Mouse (Mus musculus) CH12.LX (cell line): ENCODE data around the gene Tespa1. TPM values are rescaled to one million over a fixed set of nuclear protein-coding genes. Genes with fewer than 3 reads are reported as not detected.

Source experiments
- DNase-seq: peaks from one replicate; pipeline ENCODE4 v3.0.0-alpha.2; 2013; ENCODE audit errors: extremely low read depth
- H3K27ac ChIP-seq: 2 replicates; pipeline ENCODE4 v1.5.1; 2012; ENCODE audit warnings: low read depth, mild to moderate bottlenecking, control low read depth, moderate library complexity; ENCODE audit not compliant: insufficient read depth
- H3K27me3 ChIP-seq: replicated peaks from 2 replicates; pipeline ENCODE3; 2012; ENCODE audit warnings: inconsistent platforms
- H3K36me3 ChIP-seq, 2 experiments: replicated peaks in 1 of 2; 2 replicates each; pipeline versions ENCODE3 to v1.6.1; 2012; ENCODE audit warnings: inconsistent platforms in 1 of 2, low read length in 1 of 2, mild to moderate bottlenecking in 1 of 2, mixed read lengths in 1 of 2, moderate library complexity in 1 of 2; ENCODE audit not compliant: control insufficient read depth in 1 of 2, insufficient read depth in 1 of 2
- H3K4me1 ChIP-seq, 2 experiments: 2 replicates each; pipeline ENCODE4 v1.6.1; 2012; ENCODE audit warnings: inconsistent platforms in 1 of 2, moderate library complexity in 1 of 2; ENCODE audit not compliant: insufficient read depth in 2 of 2, control insufficient read depth in 1 of 2
- H3K4me2 ChIP-seq: 2 replicates; pipeline ENCODE4 v1.6.1; 2012; ENCODE audit warnings: low read depth, mild to moderate bottlenecking, control low read depth; ENCODE audit not compliant: poor library complexity, insufficient read depth, severe bottlenecking
- H3K4me3 ChIP-seq, 3 experiments: fragments of 150-350 bp in 1 of 3; sonication (generic) in 1 of 3; replicated peaks in 1 of 3; 2 replicates each; pipeline versions ENCODE3 to v1.5.1; 2011 to 2012; ENCODE audit warnings: low read depth in 2 of 3, low read length in 2 of 3, mild to moderate bottlenecking in 2 of 3, moderate library complexity in 2 of 3, control low read depth in 1 of 3, improper control_type of control experiment in 1 of 3, inconsistent platforms in 1 of 3, mixed read lengths in 1 of 3; ENCODE audit not compliant: poor library complexity in 1 of 3
- H3K79me2 ChIP-seq: replicated peaks from 2 replicates; pipeline ENCODE4 v1.6.1; 2012; ENCODE audit warnings: mild to moderate bottlenecking, moderate library complexity; ENCODE audit not compliant: control insufficient read depth, poor library complexity, insufficient read depth, severe bottlenecking; ENCODE audit errors: extremely low read depth
- H3K9ac ChIP-seq: 2 replicates; pipeline ENCODE4 v1.6.1; 2012; ENCODE audit warnings: low read depth, mild to moderate bottlenecking, control low read depth, moderate library complexity; ENCODE audit not compliant: insufficient read depth
- H3K9me3 ChIP-seq: replicated peaks from 2 replicates; pipeline ENCODE3; 2012; ENCODE audit warnings: low read length, inconsistent platforms, mixed read lengths
- BHLHE40 ChIP-seq: IDR thresholded peaks from 2 replicates; pipeline ENCODE4 v1.6.1; 2011; ENCODE audit warnings: mild to moderate bottlenecking, low read depth, low read length, improper control_type of control experiment
- CHD1 ChIP-seq: IDR thresholded peaks from 2 replicates; pipeline ENCODE4 v1.6.1; 2012; ENCODE audit warnings: low read depth, low read length, improper control_type of control experiment, inconsistent platforms
- CHD2 ChIP-seq: IDR thresholded peaks from 2 replicates; pipeline ENCODE4 v1.6.1; 2011; ENCODE audit warnings: low read length, improper control_type of control experiment
- CTCF ChIP-seq, 2 experiments: IDR thresholded peaks in 1 of 2; conservative IDR thresholded peaks in 1 of 2; 2 replicates each; pipeline ENCODE4 v1.5.1; 2011 to 2012; ENCODE audit warnings: low read depth in 2 of 2, low read length in 2 of 2, improper control_type of control experiment in 1 of 2, inconsistent platforms in 1 of 2, mild to moderate bottlenecking in 1 of 2, moderate library complexity in 1 of 2
- E2F4 ChIP-seq: IDR thresholded peaks from 2 replicates; pipeline ENCODE4 v1.6.1; 2011; ENCODE audit warnings: low read depth, low read length, improper control_type of control experiment; ENCODE audit not compliant: insufficient replicate concordance
- ELF1 ChIP-seq: IDR thresholded peaks from 2 replicates; pipeline ENCODE4 v1.6.1; 2014; ENCODE audit warnings: low read depth, mild to moderate bottlenecking, inconsistent platforms, low read length, improper control_type of control experiment
- EP300 ChIP-seq: IDR thresholded peaks from 2 replicates; pipeline ENCODE4 v1.6.1; 2011; ENCODE audit warnings: low read length, improper control_type of control experiment
- ETS1 ChIP-seq: conservative IDR thresholded peaks from 2 replicates; pipeline ENCODE4 v1.6.1; 2012; ENCODE audit warnings: low read depth, mild to moderate bottlenecking, inconsistent platforms, low read length, improper control_type of control experiment, moderate library complexity
- GABPA ChIP-seq: IDR thresholded peaks from 2 replicates; pipeline ENCODE4 v1.6.1; 2012; ENCODE audit warnings: low read depth, low read length, improper control_type of control experiment, inconsistent platforms; ENCODE audit not compliant: insufficient replicate concordance
- HCFC1 ChIP-seq: IDR thresholded peaks from 2 replicates; pipeline ENCODE4 v1.6.1; 2012; ENCODE audit warnings: low read depth, mild to moderate bottlenecking, inconsistent platforms, low read length, improper control_type of control experiment
- IRF4 ChIP-seq: IDR thresholded peaks from 2 replicates; pipeline ENCODE4 v1.6.1; 2014; ENCODE audit warnings: low read depth, mild to moderate bottlenecking, inconsistent platforms, low read length, improper control_type of control experiment
- JUN ChIP-seq: IDR thresholded peaks from 2 replicates; pipeline ENCODE4 v1.6.1; 2011; ENCODE audit warnings: low read depth, mild to moderate bottlenecking, low read length, improper control_type of control experiment, moderate library complexity; ENCODE audit not compliant: insufficient read depth
- JUND ChIP-seq: conservative IDR thresholded peaks from 2 replicates; pipeline ENCODE4 v1.6.1; 2011; ENCODE audit warnings: low read depth, low read length, improper control_type of control experiment
- KAT2A ChIP-seq: IDR thresholded peaks from 2 replicates; pipeline ENCODE4 v1.6.1; 2012; ENCODE audit warnings: low read length, improper control_type of control experiment, inconsistent platforms; ENCODE audit not compliant: insufficient replicate concordance
- MAFK ChIP-seq: IDR thresholded peaks from 2 replicates; pipeline ENCODE4 v1.6.1; 2011; ENCODE audit warnings: low read length, improper control_type of control experiment; ENCODE audit not compliant: insufficient replicate concordance
- MAX ChIP-seq: IDR thresholded peaks from 2 replicates; pipeline ENCODE4 v1.6.1; 2011; ENCODE audit warnings: low read length, improper control_type of control experiment
- MAZ ChIP-seq: IDR thresholded peaks from 2 replicates; pipeline ENCODE4 v1.6.1; 2012; ENCODE audit warnings: low read depth, mild to moderate bottlenecking, inconsistent platforms, low read length, improper control_type of control experiment, moderate library complexity
- MEF2A ChIP-seq: IDR thresholded peaks from 2 replicates; pipeline ENCODE4 v1.6.1; 2014; ENCODE audit warnings: low read depth, mild to moderate bottlenecking, inconsistent platforms, low read length, improper control_type of control experiment, borderline replicate concordance
- MXI1 ChIP-seq: IDR thresholded peaks from 2 replicates; pipeline ENCODE4 v1.6.1; 2011; ENCODE audit warnings: mild to moderate bottlenecking, low read depth, low read length, improper control_type of control experiment
- MYC ChIP-seq: IDR thresholded peaks from 2 replicates; pipeline ENCODE4 v1.6.1; 2011; ENCODE audit warnings: low read depth, mild to moderate bottlenecking, improper control_type of control experiment, low read length
- NELFE ChIP-seq: IDR thresholded peaks from 2 replicates; pipeline ENCODE4 v1.6.1; 2011; ENCODE audit warnings: low read depth, low read length, improper control_type of control experiment
- NRF1 ChIP-seq: IDR thresholded peaks from 2 replicates; pipeline ENCODE4 v1.6.1; 2014; ENCODE audit warnings: low read depth, mild to moderate bottlenecking, inconsistent platforms, low read length, improper control_type of control experiment, moderate library complexity
- PAX5 ChIP-seq: IDR thresholded peaks from 2 replicates; pipeline ENCODE4 v1.6.1; 2012; ENCODE audit warnings: low read length, inconsistent platforms, mixed read lengths
- POLR2A ChIP-seq: IDR thresholded peaks from 2 replicates; pipeline ENCODE4 v1.6.1; 2011; ENCODE audit warnings: low read depth, mild to moderate bottlenecking, improper control_type of control experiment, low read length
- POLR2AphosphoS2 ChIP-seq: IDR thresholded peaks from 2 replicates; pipeline ENCODE4 v1.6.1; 2011; ENCODE audit warnings: low read depth, low read length, improper control_type of control experiment
- RAD21 ChIP-seq: IDR thresholded peaks from 2 replicates; pipeline ENCODE4 v1.6.1; 2011; ENCODE audit warnings: low read depth, mild to moderate bottlenecking, low read length, improper control_type of control experiment, moderate library complexity
- RCOR1 ChIP-seq: conservative IDR thresholded peaks from 2 replicates; pipeline ENCODE4 v1.6.1; 2012; ENCODE audit warnings: low read depth, mild to moderate bottlenecking, inconsistent platforms, low read length, improper control_type of control experiment
- SIN3A ChIP-seq: IDR thresholded peaks from 2 replicates; pipeline ENCODE4 v1.6.1; 2012; ENCODE audit warnings: low read length, improper control_type of control experiment, inconsistent platforms
- SMC3 ChIP-seq: IDR thresholded peaks from 2 replicates; pipeline ENCODE4 v1.6.1; 2011; ENCODE audit warnings: low read depth, low read length, improper control_type of control experiment
- TBP ChIP-seq: conservative IDR thresholded peaks from 2 replicates; pipeline ENCODE4 v1.6.1; 2011; ENCODE audit warnings: low read depth, low read length, improper control_type of control experiment
- TCF12 ChIP-seq: IDR thresholded peaks from 2 replicates; pipeline ENCODE4 v1.6.1; 2014; ENCODE audit warnings: low read depth, mild to moderate bottlenecking, inconsistent platforms, low read length, improper control_type of control experiment
- UBTF ChIP-seq: IDR thresholded peaks from 2 replicates; pipeline ENCODE4 v1.6.1; 2012; ENCODE audit warnings: low read depth, mild to moderate bottlenecking, inconsistent platforms, low read length, improper control_type of control experiment, moderate library complexity
- USF1 ChIP-seq: IDR thresholded peaks from 2 replicates; pipeline ENCODE4 v1.6.1; 2014; ENCODE audit warnings: low read depth, mild to moderate bottlenecking, inconsistent platforms, low read length, improper control_type of control experiment
- USF2 ChIP-seq: conservative IDR thresholded peaks from 2 replicates; pipeline ENCODE4 v1.6.1; 2011; ENCODE audit warnings: low read depth, low read length, improper control_type of control experiment
- ZC3H11A ChIP-seq: IDR thresholded peaks from 2 replicates; pipeline ENCODE4 v1.6.1; 2012; ENCODE audit warnings: low read depth, mild to moderate bottlenecking, inconsistent platforms, low read length, improper control_type of control experiment
- ZKSCAN1 ChIP-seq: IDR thresholded peaks from 2 replicates; pipeline ENCODE4 v1.6.1; 2012; ENCODE audit warnings: low read depth, inconsistent platforms, low read length, improper control_type of control experiment, borderline replicate concordance
- ZMIZ1 ChIP-seq: IDR thresholded peaks from 2 replicates; pipeline ENCODE4 v1.6.1; 2012; ENCODE audit warnings: low read depth, mild to moderate bottlenecking, inconsistent platforms, low read length, improper control_type of control experiment
- ZNF384 ChIP-seq: IDR thresholded peaks from 2 replicates; pipeline ENCODE4 v1.6.1; 2012; ENCODE audit warnings: low read depth, low read length, improper control_type of control experiment, inconsistent platforms
- dilution Hi-C: fragments of 300-500 bp; cut with MboI; formaldehyde crosslinking; loops from 2 replicates; pipeline ENCODE4 v1.14.3; 2020; ENCODE audit warnings: low sequenced_read_pairs; ENCODE audit not compliant: extremely low pct_unique_long_range_greater_than_20kb, extremely low pct_ligation_motif_present
- in situ Hi-C: fragments of 300-500 bp; cut with MboI; formaldehyde crosslinking; loops from 3 replicates; pipeline ENCODE4 v1.14.3; 2019; ENCODE audit warnings: low sequenced_read_pairs, low pct_ligation_motif_present, low pct_unique_long_range_greater_than_20kb, mixed read lengths
- polyA plus RNA-seq: library from polyadenylated mRNA; unstranded; fragments of >175 nt; gene quantifications from 2 replicates; pipeline ENCODE4 v1.2.1, GENCODE M21; 2012; ENCODE audit warnings: low read depth; ENCODE audit not compliant: insufficient read length
- total RNA-seq, 2 experiments: library from RNA; depleted of rRNA; stranded (reverse); fragments of 300-350 nt in 1 of 2; fragments of >200 nt in 1 of 2; gene quantifications; 2 replicates each; pipeline ENCODE4 v1.2.3; 2012 to 2014

Tespa1 gene
- total RNA-seq (2012; rRNA removed), result 26.0 and 28.1 TPM in 2 replicates
- total RNA-seq (2014; rRNA removed), result 55.1 and 68.0 TPM in 2 replicates
- polyA plus RNA-seq, result 48.5 and 48.9 TPM in 2 replicates

DNA sequence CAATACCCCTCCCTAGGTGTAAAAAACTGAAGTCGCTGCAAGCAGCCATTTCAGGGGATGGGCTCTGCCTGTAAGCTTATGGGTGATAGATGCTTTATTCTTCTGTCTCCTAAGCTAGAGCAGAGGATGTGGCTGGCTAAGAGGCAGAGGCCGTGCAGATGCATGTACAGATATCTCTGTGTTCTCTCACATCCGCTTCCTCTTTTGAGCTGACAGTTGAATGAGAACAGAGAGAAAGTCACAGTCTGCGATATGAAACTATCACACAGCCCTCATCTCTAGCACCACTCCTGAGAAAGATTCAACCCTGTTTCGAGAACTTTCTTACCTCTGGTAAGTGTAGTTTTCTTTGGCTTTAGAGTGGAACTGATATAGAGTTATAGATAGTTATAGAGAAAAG lies at the start of gene Tespa1:
Gene Tespa1, plus strand, starts transcription at position 234 of the 400 bp plus-strand sequence.
- Histone ChIP-seq H3K9ac (peak within 1 kb of the TSS; percentile 92), H3K27me3 (no peaks in the 10 kb centered on the region), H3K9me3 (no peaks in the 10 kb centered on the region), H3K79me2 (peaks cover 10% of the 10 kb centered on the region), H3K4me2 (peak within 1 kb of the TSS; percentile 91), H3K36me3 (no peaks in the 10 kb centered on the region), H3K4me3 (peak within 1 kb of the TSS; percentile 51 to 56 (median 55)), H3K27ac (peak within 1 kb of the TSS; percentile 21), H3K4me1 (peaks cover 3 to 45% of the 10 kb centered on the region in 2 experiments; a peak in 3 of 4 replicates)
- dilution Hi-C loops, result no loop called here
- TF ChIP-seq ZC3H11A (no peak), MYC (0 out of 2 replicates have a peak, but pooled peaks have one; percentile 52), CHD1 (0 out of 2 replicates have a peak, but pooled peaks have one; percentile 58), USF2 (no peak), ZKSCAN1 (no peak), JUND (0 out of 2 replicates have a peak, but pooled peaks have one; percentile 26), KAT2A (no peak), MAX (no peak), HCFC1 (0 out of 2 replicates have a peak, but pooled peaks have one; percentile 27), TCF12 (peak; percentile 83), PAX5 (no peak), E2F4 (no peak), RCOR1 (0 out of 2 replicates have a peak, but pooled peaks have one; percentile 28), NRF1 (no peak), POLR2A (peak; percentile 61), ETS1 (0 out of 2 replicates have a peak, but pooled peaks have one; percentile 28), ZMIZ1 (no peak), ELF1 (peak; percentile 56), SIN3A (peak; percentile 65; the same call in 1 of the 2 replicates), SMC3 (no peak), MAZ (no peak), RAD21 (no peak), UBTF (no peak), TBP (peak; percentile 89), IRF4 (peak; percentile 92), POLR2AphosphoS2 (no peak), USF1 (no peak), NELFE (no peak), CTCF (conservative IDR thresholded peaks at IDR 0.05 in 1 of 2, IDR thresholded peaks at IDR 0.05 in 1 of 2; ENCODE audit: low read depth in 2 of 2, low read length in 2 of 2) (no peak), BHLHE40 (0 out of 2 replicates have a peak, but pooled peaks have one; percentile 18), CHD2 (no peak), EP300 (peak; percentile 91), MAFK (no peak), JUN (peak; percentile 16; the same call in 1 of the 2 replicates), MEF2A (peak; percentile 58; the same call in 1 of the 2 replicates), MXI1 (no peak), ZNF384 (no peak), GABPA (no peak)
- peak; percentile 91 for DNase-seq
- in situ Hi-C loops, result loop anchor here (5.0 kb wide), 1 partner anchor 40 kb away; no protein-coding TSS in a partner anchor
